Mouse (Mus musculus): ENCODE data around the gene Mob1a. TPM values are rescaled to one million over a fixed set of nuclear protein-coding genes. Genes with fewer than 3 reads are reported as not detected.

Mob1a gene
- polyA plus RNA-seq, 1 experiment from 2014 or later = 74.8 TPM

DNA sequence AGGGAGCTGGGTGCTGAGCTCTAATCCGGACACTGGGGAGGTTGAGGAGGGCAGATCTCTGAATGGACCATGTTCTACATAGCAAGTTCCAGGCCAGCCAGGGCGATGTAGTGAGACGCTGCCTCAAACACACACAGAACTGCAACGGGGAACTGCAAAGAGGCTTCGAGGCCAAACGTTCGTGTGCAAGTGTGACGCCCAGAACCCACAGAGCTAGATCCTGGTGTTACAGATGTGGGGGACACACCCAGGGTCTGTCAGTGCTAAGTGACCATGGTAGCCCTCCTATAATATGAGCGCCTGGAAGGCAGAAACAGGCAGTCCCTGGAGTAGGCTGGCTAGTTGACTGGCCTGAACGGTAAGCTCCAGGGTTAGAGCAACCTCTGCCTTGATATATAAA, 31.6 kb downstream of the Mob1a start:
- Histone ChIP-seq H3K9me3 (ENCODE audit: control insufficient read depth, low read length) (no peaks in the 10 kb centered on the region), H3K36me3 (ENCODE audit: control insufficient read depth, insufficient read depth, low read length) (peaks cover 69% of the 10 kb centered on the region)
- no peak for ATAC-seq (replicated peaks; ENCODE audit: low FRiP score, low TSS enrichment, low read depth)

DNA sequence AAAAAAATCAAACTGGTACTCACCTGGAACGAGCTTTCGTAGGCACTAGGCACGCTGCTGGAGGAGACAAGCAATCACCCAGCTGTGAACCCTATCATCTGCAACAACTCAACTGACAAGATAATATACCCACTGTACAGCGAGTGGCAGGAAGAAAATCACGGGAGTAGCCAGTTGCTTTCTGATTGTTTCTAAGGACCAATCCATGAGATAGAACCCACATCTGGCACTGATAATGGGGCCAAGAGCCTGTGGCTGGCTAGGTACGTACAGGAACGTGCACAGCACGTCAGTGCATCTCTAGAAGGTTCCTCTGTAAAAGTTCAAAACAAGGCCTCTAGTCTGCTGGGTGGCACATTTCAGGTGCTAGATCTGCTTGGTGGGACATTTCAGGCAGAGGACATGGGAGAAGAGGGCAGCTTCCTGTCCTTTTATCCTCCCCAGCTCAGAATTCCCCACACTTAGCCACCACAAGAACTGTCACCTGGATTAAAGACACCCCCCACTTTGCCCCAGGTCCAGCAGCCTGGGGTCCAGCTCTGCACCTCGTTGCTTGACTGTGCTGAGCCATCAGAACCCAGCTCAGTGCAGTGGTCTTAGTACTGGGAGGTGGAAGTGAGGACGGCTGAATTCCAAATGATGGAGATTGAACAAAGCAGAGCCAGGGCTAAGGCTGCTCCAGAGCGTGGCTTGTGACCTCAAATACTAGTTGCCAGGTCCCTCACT, 35.9 kb downstream of the Mob1a start:
- DNase-seq (ENCODE audit: low spot score) = no peak
- Histone ChIP-seq H3K4me3 (ENCODE audit: low read depth, low read length) (no peak overlapping the region), H3K9me3 (ENCODE audit: control insufficient read depth, low read length) (no peaks in the 10 kb centered on the region), H3K36me3 (ENCODE audit: control insufficient read depth, insufficient read depth, low read length) (peaks cover 68% of the 10 kb centered on the region), H3K9ac (ENCODE audit: low read length) (no peak overlapping the region), H3K4me1 (replicated peaks; ENCODE audit: control insufficient read depth, insufficient read depth, low read length) (no peaks in the 10 kb centered on the region), H3K27me3 (replicated peaks; ENCODE audit: control insufficient read depth, insufficient read depth, low read length) (no peaks in the 10 kb centered on the region), H3K27ac (ENCODE audit: low read depth) (no peak overlapping the region), H3K4me2 (ENCODE audit: low read length) (no peak overlapping the region)
- ATAC-seq (replicated peaks; ENCODE audit: low FRiP score, low TSS enrichment, low read depth) = no peak
- 90% methylated on average over 11 of the region's 11 CpGs for WGBS

More for the DNA sequence above, 31.6 kb downstream of the Mob1a start:
- no peak for DNase-seq (ENCODE audit: low spot score)
- Histone ChIP-seq H3K4me3 (ENCODE audit: low read depth, low read length) (no peak overlapping the region), H3K9ac (ENCODE audit: low read length) (no peak overlapping the region), H3K4me2 (ENCODE audit: low read length) (no peak overlapping the region), H3K27ac (ENCODE audit: low read depth) (no peak overlapping the region), H3K4me1 (replicated peaks; ENCODE audit: control insufficient read depth, insufficient read depth, low read length) (no peaks in the 10 kb centered on the region), H3K27me3 (replicated peaks; ENCODE audit: control insufficient read depth, insufficient read depth, low read length) (no peaks in the 10 kb centered on the region)
- WGBS = 90% methylated on average over 10 of the region's 10 CpGs

DNA sequence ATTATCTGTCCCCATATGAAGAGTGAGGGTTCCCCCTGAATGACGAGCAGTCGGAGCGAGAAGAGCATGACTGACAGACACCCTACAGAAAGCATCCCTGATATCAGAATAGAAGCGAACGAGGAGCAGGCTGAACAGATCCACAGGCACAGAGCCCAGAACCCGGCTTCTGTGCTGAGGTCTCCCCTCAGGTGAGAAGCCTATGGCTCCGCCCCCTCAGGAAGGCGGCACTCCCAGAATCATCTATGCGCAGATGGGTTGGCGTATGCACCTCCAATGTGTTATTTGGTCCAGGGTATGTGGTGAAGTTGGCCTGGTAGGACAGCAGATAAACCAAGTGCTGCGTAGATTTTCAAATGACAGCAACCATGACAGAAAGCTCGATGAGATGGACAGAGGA, 37.3 kb downstream of the Mob1a start:
- DNase-seq (ENCODE audit: low spot score) = no peak
- H3K4me2 ChIP-seq (ENCODE audit: low read length) = no peak overlapping the region
- peaks cover 70% of the 10 kb centered on the region for H3K36me3 ChIP-seq (ENCODE audit: control insufficient read depth, insufficient read depth, low read length)
- ATAC-seq (replicated peaks; ENCODE audit: low FRiP score, low TSS enrichment, low read depth) = no peak
- no peak overlapping the region for H3K27ac ChIP-seq (ENCODE audit: low read depth)
- no peak overlapping the region for H3K4me3 ChIP-seq (ENCODE audit: low read depth, low read length)
- no peaks in the 10 kb centered on the region for H3K9me3 ChIP-seq (ENCODE audit: control insufficient read depth, low read length)
- no peak overlapping the region for H3K9ac ChIP-seq (ENCODE audit: low read length)
- 84% methylated on average over 12 of the region's 12 CpGs for WGBS
- no peaks in the 10 kb centered on the region for H3K27me3 ChIP-seq (replicated peaks; ENCODE audit: control insufficient read depth, insufficient read depth, low read length)
- H3K4me1 ChIP-seq (replicated peaks; ENCODE audit: control insufficient read depth, insufficient read depth, low read length) = no peaks in the 10 kb centered on the region

DNA sequence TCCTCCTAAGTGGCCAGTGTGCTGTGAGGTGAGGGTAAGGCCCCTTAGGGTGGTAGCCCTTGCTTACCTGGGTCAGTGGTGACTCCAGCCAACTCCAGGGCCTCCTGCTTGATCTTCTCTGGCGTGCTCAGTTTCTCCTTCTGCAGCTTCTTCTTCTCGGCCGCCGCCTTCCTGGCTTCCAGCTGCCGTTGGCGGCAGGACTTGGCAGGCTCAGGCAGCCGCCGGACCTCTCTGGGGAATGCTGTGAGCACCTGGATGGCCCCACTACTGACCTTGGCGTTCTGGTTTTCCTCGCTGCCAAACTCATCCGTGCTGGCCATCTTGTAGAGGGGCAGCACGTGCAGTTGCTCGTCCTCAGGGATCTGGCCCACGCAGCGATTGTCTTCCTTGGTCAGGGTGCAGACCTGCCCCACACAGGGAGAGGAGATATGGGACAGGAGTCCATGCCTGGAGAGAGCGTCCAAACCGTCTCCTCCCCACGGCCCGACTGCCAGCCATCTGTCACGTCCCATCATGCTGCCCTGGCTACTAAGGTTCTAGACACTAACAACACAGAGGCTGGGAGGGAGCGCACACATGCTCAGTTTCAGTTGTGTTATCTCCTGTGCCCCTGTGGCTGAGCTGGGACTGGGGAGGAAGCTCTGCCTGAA, 44.6 kb downstream of the Mob1a start:
- no peak overlapping the region for H3K27ac ChIP-seq (ENCODE audit: low read depth)
- WGBS = 83% methylated on average over 21 of the region's 21 CpGs
- ATAC-seq (replicated peaks; ENCODE audit: low FRiP score, low TSS enrichment, low read depth) (no peak), DNase-seq (ENCODE audit: low spot score) (no peak)
- peaks cover 97% of the 10 kb centered on the region for H3K36me3 ChIP-seq (ENCODE audit: control insufficient read depth, insufficient read depth, low read length)
- H3K9ac ChIP-seq (ENCODE audit: low read length) = no peak overlapping the region
- H3K9me3 ChIP-seq (ENCODE audit: control insufficient read depth, low read length) = no peaks in the 10 kb centered on the region
- no peaks in the 10 kb centered on the region for H3K4me1 ChIP-seq (replicated peaks; ENCODE audit: control insufficient read depth, insufficient read depth, low read length)
- no peak overlapping the region for H3K4me3 ChIP-seq (ENCODE audit: low read depth, low read length)
- H3K4me2 ChIP-seq (ENCODE audit: low read length) = no peak overlapping the region
- H3K27me3 ChIP-seq (replicated peaks; ENCODE audit: control insufficient read depth, insufficient read depth, low read length) = no peaks in the 10 kb centered on the region

DNA sequence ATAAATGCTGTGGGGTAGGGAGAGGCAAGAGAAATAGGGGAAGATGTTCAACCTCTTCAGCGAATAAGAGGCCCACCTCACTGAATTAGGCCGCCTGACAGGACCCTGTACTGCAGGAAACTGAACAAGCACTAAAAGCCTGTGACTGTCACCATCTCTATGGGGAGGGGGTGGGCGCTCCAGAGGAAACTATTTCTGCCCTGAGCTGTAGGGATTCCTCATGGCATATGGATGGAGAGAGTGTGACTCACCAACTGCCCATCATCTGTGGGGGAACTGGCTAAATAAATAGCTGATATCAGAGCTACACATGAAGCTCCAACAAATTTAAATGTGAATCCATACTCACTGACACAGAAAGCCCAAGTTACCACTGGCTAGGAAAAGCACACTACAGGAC, 45.5 kb downstream of the Mob1a start:
- ATAC-seq (replicated peaks; ENCODE audit: low FRiP score, low TSS enrichment, low read depth) (no peak), DNase-seq (ENCODE audit: low spot score) (no peak)
- 85% methylated on average over 3 of the region's 3 CpGs for WGBS
- H3K9me3 ChIP-seq (ENCODE audit: control insufficient read depth, low read length) = no peaks in the 10 kb centered on the region
- H3K4me1 ChIP-seq (replicated peaks; ENCODE audit: control insufficient read depth, insufficient read depth, low read length) = no peaks in the 10 kb centered on the region
- H3K4me2 ChIP-seq (ENCODE audit: low read length) = no peak overlapping the region
- H3K36me3 ChIP-seq (ENCODE audit: control insufficient read depth, insufficient read depth, low read length) = peaks cover 100% of the 10 kb centered on the region
- H3K9ac ChIP-seq (ENCODE audit: low read length) = no peak overlapping the region
- no peak overlapping the region for H3K4me3 ChIP-seq (ENCODE audit: low read depth, low read length)
- no peaks in the 10 kb centered on the region for H3K27me3 ChIP-seq (replicated peaks; ENCODE audit: control insufficient read depth, insufficient read depth, low read length)
- no peak overlapping the region for H3K27ac ChIP-seq (ENCODE audit: low read depth)

DNA sequence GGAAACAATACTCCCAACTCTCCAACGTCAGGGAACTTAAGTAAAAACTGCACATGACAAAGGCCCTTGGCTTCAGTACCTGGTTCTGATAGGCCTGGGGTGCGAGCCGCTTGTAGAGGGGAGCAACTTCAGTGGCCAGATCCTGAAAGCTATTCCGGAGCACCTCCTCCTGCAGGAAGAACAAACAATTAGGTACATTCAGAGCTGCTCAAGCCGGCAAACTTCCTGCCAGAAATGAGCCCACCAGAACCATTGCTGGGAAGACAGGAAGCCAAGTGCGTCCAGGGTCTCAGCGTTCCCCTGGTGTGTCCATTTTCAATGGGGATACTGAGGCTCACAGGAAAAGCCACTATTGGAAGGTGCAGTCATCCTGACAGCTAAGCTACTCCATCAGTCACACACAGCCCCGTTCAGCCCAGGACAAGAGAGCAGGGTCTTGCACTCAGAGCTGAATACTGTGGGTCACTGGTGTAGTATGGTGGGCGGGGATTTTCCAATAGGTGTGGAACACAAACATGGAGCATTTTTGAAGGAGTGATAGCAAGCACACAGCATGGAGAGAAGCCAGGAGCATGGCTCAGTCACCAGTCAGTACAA, 48.0 kb downstream of the Mob1a start:
- Histone ChIP-seq H3K4me3 (ENCODE audit: low read depth, low read length) (no peak overlapping the region), H3K36me3 (ENCODE audit: control insufficient read depth, insufficient read depth, low read length) (peaks cover 100% of the 10 kb centered on the region), H3K9me3 (ENCODE audit: control insufficient read depth, low read length) (no peaks in the 10 kb centered on the region), H3K27me3 (replicated peaks; ENCODE audit: control insufficient read depth, insufficient read depth, low read length) (no peaks in the 10 kb centered on the region), H3K4me1 (replicated peaks; ENCODE audit: control insufficient read depth, insufficient read depth, low read length) (no peaks in the 10 kb centered on the region), H3K27ac (ENCODE audit: low read depth) (no peak overlapping the region), H3K4me2 (ENCODE audit: low read length) (no peak overlapping the region), H3K9ac (ENCODE audit: low read length) (no peak overlapping the region)
- DNase-seq (ENCODE audit: low spot score) (no peak), ATAC-seq (replicated peaks; ENCODE audit: low FRiP score, low TSS enrichment, low read depth) (no peak)
- WGBS = 90% methylated on average over 9 of the region's 9 CpGs

DNA sequence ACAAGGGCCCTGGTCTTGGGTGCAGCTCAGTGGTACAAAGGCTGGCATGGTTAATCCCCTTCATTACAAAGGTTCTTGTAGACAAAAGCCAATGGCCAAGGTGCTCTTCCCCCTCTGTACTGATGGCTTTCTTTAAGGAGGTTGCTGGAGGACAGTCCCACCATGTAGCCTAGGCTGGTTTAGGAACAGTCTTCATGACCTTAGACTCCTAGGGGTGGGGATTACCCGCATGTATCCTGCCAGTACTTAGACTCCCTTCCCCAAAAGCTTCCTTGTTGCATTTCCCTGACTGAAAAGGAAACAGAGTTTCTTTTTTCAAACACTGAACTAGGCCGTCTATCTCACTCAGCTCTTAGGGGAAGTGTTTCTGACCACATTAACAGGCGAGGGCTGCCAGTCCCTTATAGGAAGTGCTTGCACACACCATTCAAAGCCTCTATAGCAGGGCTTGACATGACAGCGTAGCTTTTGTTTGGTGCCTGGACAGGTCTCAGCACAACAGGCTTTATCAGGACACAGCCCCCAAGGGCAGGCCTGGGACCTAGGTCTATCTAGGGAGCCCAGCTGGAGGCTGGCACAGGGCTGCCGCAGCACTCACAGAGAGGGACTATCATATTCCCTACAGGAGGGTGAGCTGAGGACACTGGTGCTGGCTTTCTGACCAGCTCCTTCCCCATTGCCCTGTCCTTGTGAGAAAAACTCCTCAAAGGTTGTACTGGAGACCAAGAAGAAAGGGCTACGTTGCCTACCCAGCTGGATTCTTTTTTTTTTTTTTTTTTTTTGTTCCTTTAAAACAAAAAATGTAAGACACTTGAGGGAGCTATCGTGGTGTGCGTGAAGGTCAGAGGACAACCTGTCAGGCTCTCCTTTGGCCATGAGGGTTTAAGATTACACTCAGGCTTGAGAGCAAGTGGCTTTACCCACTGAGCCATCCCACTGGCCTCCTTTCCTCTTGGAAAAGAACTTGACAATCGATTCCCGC, 56.0 kb downstream of the Mob1a start:
- Histone ChIP-seq H3K9ac (ENCODE audit: low read length) (no peak overlapping the region), H3K4me2 (ENCODE audit: low read length) (no peak overlapping the region), H3K4me3 (ENCODE audit: low read depth, low read length) (no peak overlapping the region), H3K4me1 (replicated peaks; ENCODE audit: control insufficient read depth, insufficient read depth, low read length) (no peaks in the 10 kb centered on the region), H3K36me3 (ENCODE audit: control insufficient read depth, insufficient read depth, low read length) (peaks cover 91% of the 10 kb centered on the region), H3K27me3 (replicated peaks; ENCODE audit: control insufficient read depth, insufficient read depth, low read length) (no peaks in the 10 kb centered on the region), H3K9me3 (ENCODE audit: control insufficient read depth, low read length) (no peaks in the 10 kb centered on the region), H3K27ac (ENCODE audit: low read depth) (no peak overlapping the region)
- WGBS = 89% methylated on average over 10 of the region's 10 CpGs
- DNase-seq (ENCODE audit: low spot score) (no peak), ATAC-seq (replicated peaks; ENCODE audit: low FRiP score, low TSS enrichment, low read depth) (no peak)

DNA sequence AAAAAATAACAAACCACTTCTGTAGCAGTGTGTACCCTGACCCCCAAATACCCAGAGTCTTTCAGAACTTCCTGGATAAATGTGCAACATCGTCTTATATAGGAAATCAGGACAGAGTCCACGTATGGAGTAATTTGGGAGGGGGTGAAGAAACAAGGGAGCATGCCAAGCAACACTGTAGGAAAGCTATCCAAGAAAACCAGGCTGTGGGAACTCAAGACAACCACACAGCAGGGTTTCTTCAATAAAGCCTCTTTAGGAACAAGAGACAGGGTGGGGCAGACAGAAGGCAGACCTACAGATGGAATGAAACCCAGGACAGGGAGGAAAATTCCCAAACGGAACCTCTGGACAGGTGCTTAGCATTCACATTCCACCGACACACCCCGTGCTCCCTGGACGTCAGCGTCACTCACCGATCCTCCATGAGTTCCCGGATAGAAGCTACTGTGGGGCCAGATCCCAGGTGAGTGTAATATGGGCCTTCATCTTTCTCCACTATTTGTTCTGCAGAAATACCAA, 59.8 kb downstream of the Mob1a start:
- no peaks in the 10 kb centered on the region for H3K27me3 ChIP-seq (replicated peaks; ENCODE audit: control insufficient read depth, insufficient read depth, low read length)
- no peaks in the 10 kb centered on the region for H3K9me3 ChIP-seq (ENCODE audit: control insufficient read depth, low read length)
- no peak overlapping the region for H3K4me2 ChIP-seq (ENCODE audit: low read length)
- 94% methylated on average over 9 of the region's 9 CpGs for WGBS
- no peak overlapping the region for H3K27ac ChIP-seq (ENCODE audit: low read depth)
- H3K36me3 ChIP-seq (ENCODE audit: control insufficient read depth, insufficient read depth, low read length) = peaks cover 57% of the 10 kb centered on the region
- no peaks in the 10 kb centered on the region for H3K4me1 ChIP-seq (replicated peaks; ENCODE audit: control insufficient read depth, insufficient read depth, low read length)
- no peak overlapping the region for H3K4me3 ChIP-seq (ENCODE audit: low read depth, low read length)
- no peak overlapping the region for H3K9ac ChIP-seq (ENCODE audit: low read length)
- no peak for ATAC-seq (replicated peaks; ENCODE audit: low FRiP score, low TSS enrichment, low read depth)
- no peak for DNase-seq (ENCODE audit: low spot score)

Data from intestine, embryonic 14.5 days (tissue).